ENCODE assay signal across 24 mouse cellular contexts in genomic region chr10:40997606-40998005, GRCm38 (mm10).
A peak's percentile ranks its signal among the peaks of the same experiment; 100 is the strongest.
DNase-seq lines count a peak whose midpoint lies in the region; ATAC-seq and TF ChIP-seq lines count a peak whose summit lies in the region.
"Had no signal": no experiment of that assay in that cellular context is flagged by ENCODE, and none has a peak within 500 bp of the region (broad histone marks: within the 10 kb centered on the region; RNA-seq: fewer than 3 reads in every experiment).

No protein-coding gene starts in this region.

- 0 out of 2 replicates have a peak, but pooled peaks have one; percentile 32 for ATAC-seq in hindbrain, embryonic 12.5 days (ENCODE audit: low FRiP score)
- no peak for ATAC-seq in hindbrain, postnatal 0 days
- ATAC-seq in midbrain, embryonic 14.5 days (ENCODE audit: low FRiP score, low TSS enrichment), result 0 out of 2 replicates have a peak, but pooled peaks have one; percentile 29
- ATAC-seq in midbrain, postnatal 0 days (ENCODE audit: low FRiP score), result no peak
- no peak for ATAC-seq in midbrain, embryonic 16.5 days
- ATAC-seq: lung, postnatal 0 days had no signal

- TF ChIP-seq CTCF in hindbrain, postnatal 0 days (IDR thresholded peaks at IDR 0.05; ENCODE audit: low read depth), result no peak
- no peak for TF ChIP-seq CTCF in midbrain, postnatal 0 days (IDR thresholded peaks at IDR 0.05)

- no peak overlapping the region for H3K9ac ChIP-seq in hindbrain, embryonic 12.5 days
- no peak overlapping the region for H3K9ac ChIP-seq in hindbrain, postnatal 0 days (replicated peaks; ENCODE audit: low read length)
- H3K9ac ChIP-seq in midbrain, embryonic 14.5 days (replicated peaks; ENCODE audit: low read length), result no peak overlapping the region
- H3K9ac ChIP-seq in midbrain, postnatal 0 days (replicated peaks; ENCODE audit: low read length, poor library complexity, severe bottlenecking), result no peak overlapping the region
- no peak overlapping the region for H3K9ac ChIP-seq in midbrain, embryonic 16.5 days (ENCODE audit: low read depth, low read length)
- H3K9ac ChIP-seq: embryonic facial prominence, embryonic 15.5 days; forebrain, embryonic 12.5 days; heart, embryonic 13.5 days; kidney, embryonic 15.5 days; limb, embryonic 15.5 days; liver, embryonic 13.5 days had no signal

- 55% methylated on average over 5 of the region's 5 CpGs for WGBS in hindbrain, embryonic 12.5 days
- 52% methylated on average over 5 of the region's 5 CpGs for WGBS in hindbrain, postnatal 0 days
- 57% methylated on average over 5 of the region's 5 CpGs for WGBS in midbrain, embryonic 14.5 days
- 56% methylated on average over 5 of the region's 5 CpGs for WGBS in midbrain, postnatal 0 days
- 58% methylated on average over 5 of the region's 5 CpGs for WGBS in midbrain, embryonic 16.5 days

- H3K4me1 ChIP-seq in hindbrain, embryonic 12.5 days, result peaks cover 8% of the 10 kb centered on the region
- H3K4me1 ChIP-seq in hindbrain, postnatal 0 days (ENCODE audit: insufficient read depth, low read length), result 0 out of 2 replicates have a peak, but pooled peaks cover 4% of the 10 kb centered on the region
- H3K4me1 ChIP-seq in midbrain, embryonic 14.5 days (ENCODE audit: control insufficient read depth, insufficient read depth, low read length), result peaks cover 15% of the 10 kb centered on the region; the same call in 1 of the 2 replicates
- no peaks in the 10 kb centered on the region for H3K4me1 ChIP-seq in midbrain, postnatal 0 days (ENCODE audit: insufficient read depth, low read length)
- peaks cover 11% of the 10 kb centered on the region for H3K4me1 ChIP-seq in midbrain, embryonic 16.5 days (ENCODE audit: control insufficient read depth, insufficient read depth, low read length)
- H3K4me1 ChIP-seq: embryonic facial prominence, embryonic 10.5 days; embryonic facial prominence, embryonic 15.5 days; heart, embryonic 13.5 days; kidney, embryonic 15.5 days; limb, embryonic 10.5 days; limb, embryonic 15.5 days; liver, embryonic 13.5 days had no signal

- H3K9me3 ChIP-seq in hindbrain, embryonic 12.5 days (replicated peaks), result no peaks in the 10 kb centered on the region
- H3K9me3 ChIP-seq in hindbrain, postnatal 0 days (ENCODE audit: low read length), result no peaks in the 10 kb centered on the region
- no peaks in the 10 kb centered on the region for H3K9me3 ChIP-seq in midbrain, embryonic 14.5 days (ENCODE audit: control insufficient read depth, low read length)
- no peaks in the 10 kb centered on the region for H3K9me3 ChIP-seq in midbrain, postnatal 0 days (ENCODE audit: low read length)
- H3K9me3 ChIP-seq in midbrain, embryonic 16.5 days (replicated peaks; ENCODE audit: control insufficient read depth, low read length, poor library complexity, severe bottlenecking), result no peaks in the 10 kb centered on the region
- H3K9me3 ChIP-seq: embryonic facial prominence, embryonic 10.5 days; embryonic facial prominence, embryonic 15.5 days; forebrain, embryonic 12.5 days; heart, embryonic 13.5 days; kidney, embryonic 15.5 days; limb, embryonic 10.5 days; limb, embryonic 15.5 days; liver, embryonic 13.5 days; megakaryocyte, embryonic 14.5 days had no signal

- H3K36me3 ChIP-seq in hindbrain, embryonic 12.5 days, result no peaks in the 10 kb centered on the region
- H3K36me3 ChIP-seq in hindbrain, postnatal 0 days (ENCODE audit: insufficient read depth, low read length), result no peaks in the 10 kb centered on the region
- H3K36me3 ChIP-seq in midbrain, embryonic 14.5 days (ENCODE audit: control insufficient read depth, insufficient read depth, low read length), result no peaks in the 10 kb centered on the region
- H3K36me3 ChIP-seq in midbrain, postnatal 0 days (ENCODE audit: insufficient read depth, low read length), result no peaks in the 10 kb centered on the region
- H3K36me3 ChIP-seq in midbrain, embryonic 16.5 days (ENCODE audit: control insufficient read depth, insufficient read depth, low read length), result no peaks in the 10 kb centered on the region
- H3K36me3 ChIP-seq: embryonic facial prominence, embryonic 10.5 days; embryonic facial prominence, embryonic 15.5 days; forebrain, embryonic 12.5 days; heart, embryonic 13.5 days; kidney, embryonic 15.5 days; limb, embryonic 10.5 days; limb, embryonic 15.5 days; liver, embryonic 13.5 days had no signal

- H3K4me3 ChIP-seq in hindbrain, embryonic 12.5 days, result no peak overlapping the region
- H3K4me3 ChIP-seq in hindbrain, postnatal 0 days (ENCODE audit: low read length), result no peak overlapping the region
- no peak overlapping the region for H3K4me3 ChIP-seq in midbrain, embryonic 14.5 days (replicated peaks; ENCODE audit: low read depth, low read length)
- H3K4me3 ChIP-seq in midbrain, postnatal 0 days (ENCODE audit: low read depth, low read length), result no peak overlapping the region
- H3K4me3 ChIP-seq in midbrain, embryonic 16.5 days (ENCODE audit: low read depth, low read length), result no peak overlapping the region
- H3K4me3 ChIP-seq: embryonic facial prominence, embryonic 10.5 days; embryonic facial prominence, embryonic 15.5 days; forebrain, embryonic 12.5 days; heart, embryonic 13.5 days; kidney, embryonic 15.5 days; limb, embryonic 10.5 days; limb, embryonic 15.5 days; liver, embryonic 13.5 days; megakaryocyte, embryonic 14.5 days had no signal

- DNase-seq in hindbrain, postnatal 0 days (ENCODE audit: low spot score), result no peak
- DNase-seq in midbrain, embryonic 14.5 days, result peak; percentile 32
- no peak for DNase-seq in midbrain, postnatal 0 days (ENCODE audit: low spot score)
- peak; percentile 62 for DNase-seq in ZHBTc4 (ENCODE audit: low read depth, low spot score)
- no peak for DNase-seq in yolk sac, embryonic 10.5 days (ENCODE audit: low spot score)
- DNase-seq: B cell, adult 2 months; cerebellum, adult 8-10 months; gastrocnemius, postnatal 14 days; kidney, adult 18-20 months; liver, embryonic 13.5 days; lung, adult 18-20 months; lung, postnatal 4 days; thymus, postnatal 14 days had no signal

- H3K27ac ChIP-seq in hindbrain, embryonic 12.5 days, result no peak overlapping the region
- no peak overlapping the region for H3K27ac ChIP-seq in hindbrain, postnatal 0 days
- peak overlapping the region; percentile 81; the same call in 1 of the 2 replicates for H3K27ac ChIP-seq in midbrain, embryonic 14.5 days (replicated peaks; ENCODE audit: low read depth, low read length)
- no peak overlapping the region for H3K27ac ChIP-seq in midbrain, postnatal 0 days (ENCODE audit: low read depth, low read length)
- H3K27ac ChIP-seq in midbrain, embryonic 16.5 days (ENCODE audit: low read length), result peak overlapping the region; percentile 80; the same call in 1 of the 2 replicates
- H3K27ac ChIP-seq: embryonic facial prominence, embryonic 10.5 days; embryonic facial prominence, embryonic 15.5 days; heart, embryonic 13.5 days; kidney, embryonic 15.5 days; limb, embryonic 10.5 days; limb, embryonic 15.5 days; liver, embryonic 13.5 days had no signal

- H3K27me3 ChIP-seq in hindbrain, embryonic 12.5 days, result no peaks in the 10 kb centered on the region
- no peaks in the 10 kb centered on the region for H3K27me3 ChIP-seq in hindbrain, postnatal 0 days (ENCODE audit: insufficient read depth, low read length)
- H3K27me3 ChIP-seq in midbrain, embryonic 14.5 days (ENCODE audit: control insufficient read depth, insufficient read depth, low read length), result no peaks in the 10 kb centered on the region
- no peaks in the 10 kb centered on the region for H3K27me3 ChIP-seq in midbrain, postnatal 0 days (ENCODE audit: insufficient read depth, low read length)
- no peaks in the 10 kb centered on the region for H3K27me3 ChIP-seq in midbrain, embryonic 16.5 days (ENCODE audit: control insufficient read depth, insufficient read depth, low read depth, low read length)
- H3K27me3 ChIP-seq: embryonic facial prominence, embryonic 15.5 days; forebrain, embryonic 12.5 days; heart, embryonic 13.5 days; kidney, embryonic 15.5 days; limb, embryonic 15.5 days had no signal

- H3K4me2 ChIP-seq in hindbrain, embryonic 12.5 days (replicated peaks), result no peak overlapping the region
- H3K4me2 ChIP-seq in hindbrain, postnatal 0 days (ENCODE audit: low read depth, low read length), result no peak overlapping the region
- H3K4me2 ChIP-seq in midbrain, embryonic 14.5 days (ENCODE audit: low read length), result no peak overlapping the region
- no peak overlapping the region for H3K4me2 ChIP-seq in midbrain, postnatal 0 days (ENCODE audit: low read depth, low read length, poor library complexity, severe bottlenecking)
- H3K4me2 ChIP-seq in midbrain, embryonic 16.5 days (ENCODE audit: low read length), result no peak overlapping the region
- H3K4me2 ChIP-seq: embryonic facial prominence, embryonic 15.5 days; forebrain, embryonic 12.5 days; heart, embryonic 13.5 days; kidney, embryonic 15.5 days; limb, embryonic 15.5 days; liver, embryonic 13.5 days had no signal

Comparison
In these comparisons a context has a peak if more than half of its experiments do, and no peak if none do; other contexts are left out.
1. ATAC-seq: peak in hindbrain, embryonic 12.5 days (single experiment) and midbrain, embryonic 14.5 days (single experiment); none in hindbrain, postnatal 0 days (single experiment), midbrain, postnatal 0 days (single experiment) and midbrain, embryonic 16.5 days (single experiment).
2. H3K27ac ChIP-seq: peak in midbrain, embryonic 14.5 days (single experiment) and midbrain, embryonic 16.5 days (single experiment); none in hindbrain, embryonic 12.5 days (single experiment), hindbrain, postnatal 0 days (single experiment) and midbrain, postnatal 0 days (single experiment).
3. DNase-seq: peak in midbrain, embryonic 14.5 days (single experiment) and ZHBTc4 (single experiment); none in hindbrain, postnatal 0 days (single experiment), midbrain, postnatal 0 days (single experiment) and yolk sac, embryonic 10.5 days (single experiment).